Mouse (Mus musculus) ES-E14 (cell line): Measurements from ENCODE around the gene Zfand2b. TPM values are rescaled to one million over a fixed set of nuclear protein-coding genes. Genes with fewer than 3 reads are reported as not detected.

Source experiments
- DNase-seq: peaks from one replicate; pipeline ENCODE4 v3.0.0-alpha.2; 2013; ENCODE audit warnings: low read depth, low spot score
- H3K27ac ChIP-seq: 2 replicates; pipeline ENCODE4 v1.5.1; 2012; ENCODE audit warnings: low read depth, mild to moderate bottlenecking, low read length, moderate library complexity, mixed read lengths; ENCODE audit not compliant: poor library complexity, insufficient read depth, severe bottlenecking
- H3K36me3 ChIP-seq: 2 replicates; pipeline ENCODE4 v1.6.1; 2012; ENCODE audit warnings: mild to moderate bottlenecking, low read length, moderate library complexity, mixed read lengths; ENCODE audit not compliant: control insufficient read depth, poor library complexity, insufficient read depth, severe bottlenecking
- H3K4me1 ChIP-seq, 2 experiments: fragments of 150-350 bp in 1 of 2; sonication (generic) in 1 of 2; 2 replicates each; pipeline ENCODE4 v1.6.1; 2012; ENCODE audit warnings: low read length in 2 of 2, mild to moderate bottlenecking in 1 of 2, mixed read lengths in 1 of 2; ENCODE audit not compliant: control insufficient read depth in 2 of 2, insufficient read depth in 2 of 2, poor library complexity in 1 of 2
- H3K4me3 ChIP-seq, 2 experiments: fragments of 150-350 bp in 1 of 2; sonication (generic) in 1 of 2; 2 replicates each; pipeline ENCODE4 v1.5.1; 2012; ENCODE audit warnings: low read length in 2 of 2, low read depth in 1 of 2, mild to moderate bottlenecking in 1 of 2, mixed read lengths in 1 of 2; ENCODE audit not compliant: insufficient read depth in 1 of 2, poor library complexity in 1 of 2, severe bottlenecking in 1 of 2
- H3K9ac ChIP-seq: 2 replicates; pipeline ENCODE4 v1.6.1; 2012; ENCODE audit warnings: low read depth, mild to moderate bottlenecking, low read length, mixed read lengths; ENCODE audit not compliant: poor library complexity, insufficient read depth, severe bottlenecking
- H3K9me3 ChIP-seq: fragments of 150-350 bp; sonication (generic); 2 replicates; pipeline ENCODE4 v1.6.1; 2012; ENCODE audit warnings: low read depth, mild to moderate bottlenecking, low read length; ENCODE audit not compliant: control insufficient read depth, insufficient read depth
- CHD2 ChIP-seq: IDR thresholded peaks from 2 replicates; pipeline ENCODE4 v1.6.1; 2014; ENCODE audit warnings: mild to moderate bottlenecking, low read depth, low read length, inconsistent platforms
- HCFC1 ChIP-seq: IDR thresholded peaks from 2 replicates; pipeline ENCODE4 v1.6.1; 2012; ENCODE audit warnings: low read length, inconsistent platforms, borderline replicate concordance; ENCODE audit not compliant: insufficient read depth
- MAFK ChIP-seq: IDR thresholded peaks from 2 replicates; pipeline ENCODE4 v1.6.1; 2014; ENCODE audit warnings: mild to moderate bottlenecking, low read depth, low read length, inconsistent platforms; ENCODE audit not compliant: insufficient read depth
- ZC3H11A ChIP-seq: IDR thresholded peaks from 2 replicates; pipeline ENCODE4 v1.6.1; 2012; ENCODE audit warnings: low read depth, mild to moderate bottlenecking, inconsistent platforms, low read length, borderline replicate concordance
- ZNF384 ChIP-seq: IDR thresholded peaks from 2 replicates; pipeline ENCODE4 v1.6.1; 2012; ENCODE audit warnings: low read depth, low read length, inconsistent platforms
- in situ Hi-C, 2 experiments: fragments of 600-800 bp; cut with MboI; formaldehyde crosslinking; loops; one replicate each; pipeline ENCODE4 v1.15.1; 2025; ENCODE audit warnings: low sequenced_read_pairs in 2 of 2, inconsistent platforms in 1 of 2; ENCODE audit not compliant: unreplicated experiment in 2 of 2
- total RNA-seq: library from RNA; depleted of rRNA; stranded (reverse); fragments of 300-350 nt; gene quantifications from 2 replicates; pipeline ENCODE4 v1.2.3, GENCODE M21; 2012

Zfand2b gene
- total RNA-seq, 1 experiment = 15.1 TPM

DNA sequence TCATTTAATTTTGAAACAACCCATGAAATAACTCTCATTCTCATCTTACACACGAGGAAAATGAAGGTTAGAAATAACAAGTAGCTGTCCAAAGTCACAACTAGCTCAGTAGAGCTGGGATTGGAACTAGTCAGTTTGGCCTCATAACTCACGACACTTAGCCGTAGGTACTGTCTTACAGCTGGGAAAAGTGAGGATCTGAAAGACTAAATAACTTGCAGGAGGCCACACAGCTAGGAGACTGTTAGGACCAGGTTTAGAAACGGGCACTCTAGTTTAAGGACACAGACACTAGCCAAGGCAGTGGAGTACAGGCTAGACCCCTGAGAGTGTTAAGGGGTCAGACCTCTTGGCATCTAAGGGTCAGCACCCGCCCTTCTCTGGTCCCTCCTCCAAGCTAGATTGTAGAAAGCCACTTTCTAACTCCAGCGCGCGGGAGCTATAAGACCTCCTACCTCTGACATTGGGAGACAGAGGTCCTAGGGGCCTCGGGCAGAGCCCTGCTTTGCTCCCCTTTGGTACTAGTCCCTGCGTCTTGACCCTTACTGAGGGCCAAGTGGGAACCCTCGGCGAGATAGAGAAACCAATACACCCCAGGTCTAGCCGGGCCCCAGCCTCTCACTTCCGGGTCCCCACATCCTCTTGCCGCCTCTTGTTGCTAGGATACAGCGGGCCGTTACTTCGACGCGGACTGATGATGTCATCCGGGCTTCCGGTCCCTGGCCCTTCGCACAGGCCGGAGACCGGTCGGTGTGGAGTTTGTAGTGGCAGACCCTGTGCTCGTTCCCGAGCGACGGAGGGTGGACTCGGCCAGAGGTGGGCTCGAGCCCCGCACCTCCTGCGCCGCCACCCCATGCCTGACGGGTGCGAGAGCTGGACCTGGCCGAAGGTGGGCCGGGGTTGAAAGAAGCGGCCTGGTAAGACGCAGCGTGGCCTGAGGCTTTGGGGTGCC is 42.0 kb downstream of the Zfand2b start, which contains the start of the genes Glb1l and Stk16:
TSS of gene Glb1l (minus strand) at position 678 of the 952 bp plus-strand sequence.
TSS of gene Stk16 (plus strand) at position 703 of the 952 bp plus-strand sequence.
- peak within 1 kb of the TSS; percentile 74 to 90 for H3K4me3 ChIP-seq
- TF ChIP-seq ZNF384 (no peak), ZC3H11A (0 out of 2 replicates have a peak, but pooled peaks have one; percentile 17), CHD2 (no peak), HCFC1 (peak; percentile 84), MAFK (no peak)
- no peak within 1 kb of the TSS for H3K27ac ChIP-seq
- H3K4me1 ChIP-seq = peaks cover 8 to 14% of the 10 kb centered on the region in 2 experiments
- peak; percentile 91 for DNase-seq
- peaks cover 26% of the 10 kb centered on the region for H3K36me3 ChIP-seq
- peak within 1 kb of the TSS; percentile 87 for H3K9ac ChIP-seq
- in situ Hi-C loops = no loop called here
- H3K9me3 ChIP-seq = no peaks in the 10 kb centered on the region

GRCm38 (mm10) chr1:75211141-75211708 is 42.8 kb downstream of the Zfand2b start:
- H3K27ac ChIP-seq = no peak overlapping the region
- in situ Hi-C loops = no loop called here

DNA sequence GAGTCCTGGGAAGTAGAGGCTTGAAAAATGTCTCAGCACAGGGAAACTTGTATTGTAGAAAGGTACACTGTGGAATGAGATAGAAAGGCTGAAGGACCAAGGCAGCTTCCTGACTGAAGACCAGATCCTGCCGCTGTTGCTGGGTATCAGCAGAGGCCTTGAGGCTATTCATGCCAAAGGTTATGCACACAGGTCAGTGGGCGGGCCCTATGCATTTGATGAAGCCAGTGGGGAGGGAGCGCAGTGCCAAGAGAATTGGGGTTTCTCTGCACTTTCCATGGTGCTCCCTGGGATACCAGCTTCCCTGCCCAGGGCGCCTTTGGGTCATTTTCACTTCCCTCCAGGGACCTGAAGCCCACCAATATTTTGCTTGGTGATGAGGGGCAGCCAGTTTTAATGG is 44.1 kb downstream of the Zfand2b start:
- Histone ChIP-seq H3K4me1 (peaks cover 8 to 23% of the 10 kb centered on the region in 2 experiments), H3K9ac (no peak overlapping the region), H3K9me3 (no peaks in the 10 kb centered on the region), H3K36me3 (peaks cover 46% of the 10 kb centered on the region), H3K27ac (no peak overlapping the region), H3K4me3 (no peak overlapping the region)
- in situ Hi-C loops = no loop called here
- DNase-seq = no peak
- TF ChIP-seq CHD2 = no peak
- no peak for TF ChIP-seq MAFK
- TF ChIP-seq ZNF384 = no peak
- TF ChIP-seq ZC3H11A = no peak
- no peak for TF ChIP-seq HCFC1

More at GRCm38 (mm10) chr1:75211141-75211708, 42.8 kb downstream of the Zfand2b start:
- peak overlapping the region; percentile 74 to 90 for H3K4me3 ChIP-seq
- H3K36me3 ChIP-seq = peaks cover 35% of the 10 kb centered on the region
- no peaks in the 10 kb centered on the region for H3K9me3 ChIP-seq
- TF ChIP-seq ZC3H11A (no peak), MAFK (no peak), CHD2 (no peak), HCFC1 (no peak), ZNF384 (no peak)
- peak overlapping the region; percentile 87 for H3K9ac ChIP-seq
- peaks cover 8 to 16% of the 10 kb centered on the region in 2 experiments for H3K4me1 ChIP-seq
- DNase-seq = no peak

- Histone ChIP-seq H3K9me3 (no peaks in the 10 kb centered on the region), H3K9ac (no peak overlapping the region), H3K4me3 (no peak overlapping the region), H3K4me1 (peaks cover 11 to 26% of the 10 kb centered on the region in 2 experiments), H3K27ac (no peak overlapping the region), H3K36me3 (peaks cover 46% of the 10 kb centered on the region)
- TF ChIP-seq ZC3H11A (no peak), MAFK (no peak), CHD2 (no peak), ZNF384 (no peak), HCFC1 (no peak)
- no peak for DNase-seq
- in situ Hi-C loops = no loop called here
Observed at GRCm38 (mm10) chr1:75213096-75213495, 44.6 kb downstream of the Zfand2b start.
